Mouse (Mus musculus) leukemia stem cell, adult 10-12 weeks (primary cell): Measurements from ENCODE around the gene Snx8. TPM values are rescaled to one million over a fixed set of nuclear protein-coding genes. Genes with fewer than 3 reads are reported as not detected.

Source experiments
- polyA plus RNA-seq: library from polyadenylated mRNA; stranded (reverse); fragments of >175 nt; gene quantifications from 2 replicates; pipeline ENCODE4 v1.2.3, GENCODE M21; 2012; ENCODE audit warnings: low replicate concordance

The Snx8 gene
- polyA plus RNA-seq, result 30.4 and 38.9 TPM in 2 replicates

DNA sequence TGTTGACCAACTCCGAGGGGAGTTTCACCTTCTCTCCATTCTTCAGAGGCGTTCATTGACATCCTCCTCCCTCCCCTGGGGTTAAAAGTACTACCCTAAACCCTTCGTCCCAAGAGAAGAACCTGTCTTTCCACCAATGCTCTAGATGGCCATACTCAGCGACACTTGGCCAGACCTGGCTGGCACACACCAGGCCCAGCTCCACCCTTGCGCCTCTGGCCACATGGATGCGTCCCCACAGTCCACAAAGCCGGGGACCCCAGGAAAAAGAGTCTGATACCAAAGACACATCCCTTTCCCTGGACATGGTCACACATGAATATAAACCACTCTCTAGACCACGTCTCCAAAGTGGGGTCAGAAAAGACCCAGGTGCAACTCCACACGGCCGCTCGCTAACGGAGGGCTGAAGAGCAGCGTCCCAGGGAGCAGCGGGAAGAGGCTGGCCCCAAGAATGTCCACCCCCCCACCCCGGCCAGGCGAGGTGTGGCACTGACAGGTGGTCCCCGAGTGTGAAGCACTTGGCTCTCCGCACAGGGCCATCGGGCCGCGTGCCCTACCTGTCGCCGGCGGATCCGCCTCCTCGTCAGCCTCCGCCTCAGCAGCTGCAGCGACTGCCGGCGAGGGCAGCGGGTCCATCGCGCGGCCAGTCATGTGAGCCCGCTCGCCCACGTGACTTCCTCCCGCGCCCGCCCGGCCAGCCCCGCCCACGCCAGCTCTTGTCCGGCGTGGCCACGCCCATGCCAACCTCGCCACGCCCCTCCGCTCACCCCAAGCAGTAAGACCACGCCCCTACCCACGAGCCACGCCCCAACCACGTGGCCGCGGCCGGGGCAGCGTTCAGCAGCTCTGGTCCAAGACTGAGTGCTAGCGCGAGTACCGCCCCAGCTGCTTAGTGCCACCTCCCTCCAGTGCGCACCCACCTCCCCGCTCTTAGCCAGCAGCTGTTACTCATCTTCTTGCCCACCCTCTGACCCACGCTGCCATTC, at the start of gene Snx8:
Gene Snx8 (minus strand): TSS at position 675 of the 989 bp plus-strand sequence.

DNA sequence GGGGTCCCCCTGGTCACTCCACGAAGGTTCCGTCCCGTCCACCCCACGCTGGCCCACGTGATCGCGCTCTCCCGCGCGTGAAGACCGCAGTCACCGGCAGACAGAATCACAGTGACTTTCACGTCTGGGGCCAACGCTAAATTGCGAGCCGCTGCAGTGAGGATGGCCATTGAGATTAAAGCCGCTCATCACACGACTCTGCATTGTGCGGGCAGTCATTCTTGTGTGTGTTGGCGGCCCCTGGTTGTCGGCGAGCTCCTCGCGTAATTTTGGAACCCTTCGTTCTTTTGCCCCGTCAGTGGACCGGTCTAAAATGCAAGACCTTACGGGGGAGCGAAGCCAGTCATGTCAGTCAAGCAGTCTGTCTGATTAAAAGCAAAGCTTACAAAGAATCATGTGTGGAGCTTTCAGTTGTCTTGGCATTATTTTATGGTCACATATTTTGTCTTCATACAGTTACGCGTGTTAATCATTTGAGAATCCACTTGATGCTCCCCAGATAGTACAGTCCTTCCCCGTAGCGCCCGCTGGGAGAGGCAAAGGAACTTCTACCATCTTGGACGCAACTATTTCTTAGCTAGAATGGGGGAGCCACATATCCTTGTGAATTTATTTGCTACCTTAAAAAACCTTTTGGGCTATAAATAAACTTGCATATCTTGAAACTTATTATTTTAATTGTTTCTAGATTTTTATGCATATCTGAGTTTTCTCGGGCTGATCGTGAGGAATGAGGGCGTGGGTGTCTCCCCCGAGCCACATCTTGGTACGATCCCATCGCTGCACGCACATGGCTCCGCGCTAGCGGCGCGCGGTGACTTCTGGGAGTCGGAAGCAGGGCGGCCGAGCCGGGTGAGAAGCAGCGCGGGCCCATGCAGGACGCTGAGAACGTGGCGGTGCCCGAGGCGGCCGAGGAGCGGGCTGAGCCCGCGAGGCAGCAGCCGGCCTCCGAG, 29.7 kb upstream of the Snx8 start, which contains the start of gene Eif3b:
Gene Eif3b (plus strand): TSS at position 840 of the 953 bp plus-strand sequence.

DNA sequence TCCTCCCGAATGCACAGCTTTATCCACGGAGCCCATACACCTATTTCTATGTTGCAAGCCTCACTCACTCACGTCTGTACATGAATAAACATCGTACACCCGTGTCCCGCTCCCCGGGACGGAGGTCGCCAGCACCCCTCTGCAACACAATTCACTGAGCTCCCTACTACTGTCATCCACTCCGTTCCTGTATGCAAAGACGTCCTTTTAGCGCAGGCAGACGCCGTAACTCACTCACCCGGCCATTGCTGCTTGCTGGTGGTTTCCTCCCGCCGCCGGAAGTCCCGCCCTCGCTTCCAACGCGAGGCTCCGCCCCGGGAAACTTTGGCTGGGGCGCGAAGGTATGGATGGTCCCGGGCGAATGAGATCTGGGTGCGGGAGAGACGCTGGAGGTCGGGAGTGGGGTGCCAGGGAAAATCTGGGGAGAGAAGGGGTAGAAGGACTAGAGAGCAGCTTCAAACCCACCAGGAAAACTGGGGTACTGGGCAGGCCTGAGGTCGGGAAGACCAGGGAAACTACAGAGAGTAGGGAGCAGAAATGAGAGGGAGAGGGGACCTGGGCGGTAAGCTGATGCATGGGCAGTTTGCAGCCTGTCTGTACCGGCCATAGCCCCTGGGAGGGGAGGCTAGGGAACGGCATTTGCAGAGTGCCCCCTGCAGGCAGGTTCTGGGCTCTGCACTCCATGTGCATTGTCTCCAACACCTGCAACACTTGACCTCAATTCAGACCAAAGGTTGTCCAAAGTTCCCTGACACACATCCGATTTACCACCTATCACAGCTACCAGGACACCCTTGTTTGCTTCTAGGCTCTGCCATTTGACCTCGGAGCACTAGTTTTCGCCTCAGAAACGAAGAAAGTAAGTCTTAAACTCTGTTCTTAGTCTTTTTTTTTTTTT, 57.2 kb downstream of the Snx8 start, which contains the start of gene Mrm2:
Gene Mrm2 (minus strand): TSS at position 284 of the 898 bp plus-strand sequence.

DNA sequence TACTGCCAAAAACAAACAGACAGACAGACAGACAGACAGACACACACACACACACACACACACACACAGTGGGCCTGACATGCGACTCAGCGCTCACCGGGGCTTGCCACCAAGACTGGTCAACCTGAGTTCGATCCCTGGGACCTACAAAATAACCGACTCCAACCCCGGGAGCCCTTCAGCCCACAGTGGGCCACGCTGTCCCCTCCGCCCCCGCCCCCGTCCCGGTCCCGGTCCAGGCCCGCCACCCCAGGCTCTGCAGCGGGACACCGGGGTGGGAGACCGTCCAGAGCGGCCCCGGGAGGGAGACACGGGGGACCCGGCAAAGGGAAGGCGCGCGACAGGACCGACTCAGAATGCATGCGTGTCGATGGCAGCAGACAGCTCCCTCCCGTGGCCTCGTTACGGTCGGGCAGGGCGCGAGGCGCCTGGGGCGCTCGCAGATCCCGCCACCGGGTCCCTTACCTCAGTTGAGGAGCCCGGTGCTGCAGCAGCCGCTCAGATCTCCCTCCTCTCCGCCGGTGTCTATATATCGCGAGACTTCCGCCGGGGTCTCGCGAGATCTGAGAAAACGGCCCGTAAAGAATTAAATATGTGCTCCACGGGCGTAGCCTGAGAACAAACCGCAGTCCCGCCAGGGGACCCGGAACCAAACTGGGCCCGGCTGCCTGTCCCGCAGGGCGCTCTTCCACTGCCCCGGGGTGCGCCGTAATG, 67.9 kb downstream of the Snx8 start, which contains the start of the genes Mad1l1 and Nudt1:
Gene Mad1l1 (minus strand): TSS at position 511 of the 714 bp plus-strand sequence.
Gene Nudt1 (plus strand): TSS at position 615 of the 714 bp plus-strand sequence.

Other genes with a start within 250 kb of the Snx8 start
- 9.8 and 12.7 TPM in 2 replicates for gene Mad1l1, start 67.7 kb downstream of the Snx8 start, polyA plus RNA-seq
- gene Nudt1, start 67.6 kb downstream of the Snx8 start, polyA plus RNA-seq, result 2.6 and 12.1 TPM in 2 replicates
- gene Mrm2, start 57.4 kb downstream of the Snx8 start, polyA plus RNA-seq, result 4.8 and 7.4 TPM in 2 replicates
- 94.0 and 113 TPM in 2 replicates for gene Eif3b, start 30.1 kb upstream of the Snx8 start, polyA plus RNA-seq
- 0.15 and 0.17 TPM in 2 replicates for gene Gm4869, start 56.4 kb upstream of the Snx8 start, polyA plus RNA-seq
- 15.5 and 23.9 TPM in 2 replicates for gene Chst12, start 116.3 kb upstream of the Snx8 start, polyA plus RNA-seq
- 0.66 TPM in 1 of 2 replicates, not detected in the other for gene Grifin, start 175.8 kb upstream of the Snx8 start, polyA plus RNA-seq
- 56.9 and 84.0 TPM in 2 replicates for gene Lfng, start 218.1 kb upstream of the Snx8 start, polyA plus RNA-seq